8 mouse cellular contexts compared by ENCODE assay signal in the genomic region with DNA sequence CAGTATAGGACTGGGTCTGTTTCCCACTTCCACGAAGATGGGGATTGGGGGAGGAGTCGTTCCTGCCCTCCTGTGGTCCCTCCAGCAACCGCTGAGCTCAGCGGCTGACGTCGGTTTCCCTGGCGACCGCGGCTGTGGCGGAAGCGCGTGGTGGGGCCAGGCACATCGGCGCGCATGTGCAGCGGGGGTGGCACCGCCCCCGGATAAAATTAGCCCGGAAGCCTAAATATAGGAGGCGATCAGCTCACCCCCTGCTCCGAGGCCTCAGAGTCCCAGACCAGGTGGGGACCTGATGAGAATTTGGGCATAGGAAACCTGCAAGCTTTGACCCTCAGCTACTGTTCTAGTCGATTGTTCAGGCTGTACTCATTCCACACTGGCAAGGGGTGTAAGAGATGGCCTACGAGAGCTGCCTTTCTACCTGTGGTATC. TPM values are rescaled to one million over a fixed set of nuclear protein-coding genes. Genes with fewer than 3 reads are reported as not detected.
A peak's percentile ranks its signal among the peaks of the same experiment; 100 is the strongest.
DNase-seq lines count a peak whose midpoint lies in the region; ATAC-seq and TF ChIP-seq lines count a peak whose summit lies in the region.

No protein-coding gene starts in this region.

- 0 out of 2 replicates have a peak, but pooled peaks have one; percentile 6 for TF ChIP-seq CTCF in brain, embryonic 14.5 days (IDR thresholded peaks at IDR 0.05; ENCODE audit: borderline replicate concordance, extremely low read depth, insufficient read depth, insufficient read length)
- peak; percentile 23; the same call in 1 of the 2 replicates for TF ChIP-seq CTCF in kidney, postnatal 0 days (IDR thresholded peaks at IDR 0.05; ENCODE audit: low read depth)

- peaks cover 45% of the 10 kb centered on the region for H3K36me3 ChIP-seq in heart, embryonic 13.5 days
- peaks cover 45% of the 10 kb centered on the region for H3K36me3 ChIP-seq in kidney, postnatal 0 days (ENCODE audit: insufficient read depth, low read length)
- peaks cover 47% of the 10 kb centered on the region for H3K36me3 ChIP-seq in liver, embryonic 15.5 days (replicated peaks)
- H3K36me3 ChIP-seq in neural tube, embryonic 11.5 days (ENCODE audit: control insufficient read depth, insufficient read depth, low read length), result peaks cover 20% of the 10 kb centered on the region
- H3K36me3 ChIP-seq in stomach, embryonic 16.5 days (ENCODE audit: control insufficient read depth, insufficient read depth, low read length), result peaks cover 30% of the 10 kb centered on the region

- H3K4me1 ChIP-seq in heart, embryonic 13.5 days, result peaks cover 54% of the 10 kb centered on the region
- peaks cover 20% of the 10 kb centered on the region; the same call in 1 of the 2 replicates for H3K4me1 ChIP-seq in kidney, postnatal 0 days (replicated peaks; ENCODE audit: insufficient read depth, low read length)
- H3K4me1 ChIP-seq in liver, embryonic 15.5 days (replicated peaks), result peaks cover 62% of the 10 kb centered on the region
- peaks cover 39% of the 10 kb centered on the region for H3K4me1 ChIP-seq in neural tube, embryonic 11.5 days (ENCODE audit: control insufficient read depth, insufficient read depth, low read length)
- H3K4me1 ChIP-seq in stomach, embryonic 16.5 days (ENCODE audit: control insufficient read depth, insufficient read depth, low read length), result peaks cover 34% of the 10 kb centered on the region

- H3K4me2 ChIP-seq in heart, embryonic 13.5 days, result peak overlapping the region; percentile 99
- H3K4me2 ChIP-seq in kidney, postnatal 0 days (ENCODE audit: low read length), result peak overlapping the region; percentile 59
- H3K4me2 ChIP-seq in liver, embryonic 15.5 days, result peak overlapping the region; percentile 94
- H3K4me2 ChIP-seq in neural tube, embryonic 11.5 days (ENCODE audit: low read depth), result peak overlapping the region; percentile 89
- H3K4me2 ChIP-seq in stomach, embryonic 16.5 days (ENCODE audit: low read depth, low read length), result peak overlapping the region; percentile 96

- peak overlapping the region; percentile 71 for H3K4me3 ChIP-seq in heart, embryonic 13.5 days
- peak overlapping the region; percentile 38 for H3K4me3 ChIP-seq in kidney, postnatal 0 days (replicated peaks; ENCODE audit: low read depth, low read length)
- H3K4me3 ChIP-seq in liver, embryonic 15.5 days (replicated peaks), result peak overlapping the region; percentile 67
- H3K4me3 ChIP-seq in neural tube, embryonic 11.5 days (ENCODE audit: low read depth, low read length), result peak overlapping the region; percentile 51
- peak overlapping the region; percentile 57 for H3K4me3 ChIP-seq in stomach, embryonic 16.5 days (replicated peaks; ENCODE audit: low read length)

- under 1% methylated on average over 23 of the region's 23 CpGs for WGBS in heart, embryonic 13.5 days
- under 1% methylated on average over 23 of the region's 23 CpGs for WGBS in kidney, postnatal 0 days
- WGBS in liver, embryonic 15.5 days (ENCODE audit: insufficient replicate concordance), result 1% methylated on average over 23 of the region's 23 CpGs
- 2% methylated on average over 23 of the region's 23 CpGs for WGBS in neural tube, embryonic 11.5 days
- under 1% methylated on average over 23 of the region's 23 CpGs for WGBS in stomach, embryonic 16.5 days

- H3K9me3 ChIP-seq in heart, embryonic 13.5 days, result no peaks in the 10 kb centered on the region
- H3K9me3 ChIP-seq in kidney, postnatal 0 days (replicated peaks; ENCODE audit: low read length), result no peaks in the 10 kb centered on the region
- no peaks in the 10 kb centered on the region for H3K9me3 ChIP-seq in liver, embryonic 15.5 days (replicated peaks)
- no peaks in the 10 kb centered on the region for H3K9me3 ChIP-seq in neural tube, embryonic 11.5 days (ENCODE audit: control insufficient read depth, low read length)
- no peaks in the 10 kb centered on the region for H3K9me3 ChIP-seq in stomach, embryonic 16.5 days (replicated peaks; ENCODE audit: control insufficient read depth, low read length)

- H3K27me3 ChIP-seq in heart, embryonic 13.5 days (replicated peaks), result no peaks in the 10 kb centered on the region
- H3K27me3 ChIP-seq in kidney, postnatal 0 days (ENCODE audit: insufficient read depth, low read length), result no peaks in the 10 kb centered on the region
- H3K27me3 ChIP-seq in liver, embryonic 15.5 days, result no peaks in the 10 kb centered on the region
- H3K27me3 ChIP-seq in neural tube, embryonic 11.5 days (ENCODE audit: control insufficient read depth, insufficient read depth, low read length), result no peaks in the 10 kb centered on the region
- no peaks in the 10 kb centered on the region for H3K27me3 ChIP-seq in stomach, embryonic 16.5 days (ENCODE audit: control insufficient read depth, insufficient read depth, low read length)

- no peak for TF ChIP-seq POLR2A in brain, embryonic 14.5 days (IDR thresholded peaks at IDR 0.05; ENCODE audit: borderline replicate concordance, extremely low read depth, insufficient read depth, insufficient read length, poor library complexity, severe bottlenecking)

- peak overlapping the region; percentile 89 for H3K9ac ChIP-seq in heart, embryonic 13.5 days
- peak overlapping the region; percentile 58; the same call in 1 of the 2 replicates for H3K9ac ChIP-seq in kidney, postnatal 0 days (ENCODE audit: low read depth, low read length)
- peak overlapping the region; percentile 70 for H3K9ac ChIP-seq in liver, embryonic 15.5 days
- H3K9ac ChIP-seq in neural tube, embryonic 11.5 days (ENCODE audit: low read length), result peak overlapping the region; percentile 64
- peak overlapping the region; percentile 81 for H3K9ac ChIP-seq in stomach, embryonic 16.5 days (ENCODE audit: low read length)

- DNase-seq in CD4-positive, CD25-positive, alpha-beta regulatory T cell, adult 2 months (ENCODE audit: low read depth, low spot score), result peak; percentile 97
- peak; percentile 94 for DNase-seq in brain, embryonic 14.5 days (ENCODE audit: low read depth)
- peak; percentile 83 for DNase-seq in fibroblast of lung, adult 2 months (ENCODE audit: low read depth)
- DNase-seq in kidney, postnatal 0 days (ENCODE audit: low spot score), result peak; percentile 96
- peak; percentile 87 for DNase-seq in neural tube, embryonic 11.5 days (ENCODE audit: low spot score)

- peak overlapping the region; percentile 98 for H3K27ac ChIP-seq in heart, embryonic 13.5 days (replicated peaks)
- peak overlapping the region; percentile 98 for H3K27ac ChIP-seq in kidney, postnatal 0 days
- H3K27ac ChIP-seq in liver, embryonic 15.5 days (replicated peaks), result peak overlapping the region; percentile 94
- H3K27ac ChIP-seq in neural tube, embryonic 11.5 days (ENCODE audit: low read depth, low read length), result no peak overlapping the region
- H3K27ac ChIP-seq in stomach, embryonic 16.5 days (ENCODE audit: low read length), result peak overlapping the region; percentile 96

- peak; percentile 21; the same call in 1 of the 2 replicates for ATAC-seq in heart, embryonic 13.5 days (ENCODE audit: extremely low read depth, insufficient number of reproducible peaks, low FRiP score, low TSS enrichment)
- ATAC-seq in kidney, postnatal 0 days (replicated peaks; ENCODE audit: low FRiP score, low read depth), result peak; percentile 6; the same call in 1 of the 2 replicates
- ATAC-seq in liver, embryonic 15.5 days (ENCODE audit: insufficient read depth), result no peak
- 0 out of 2 replicates have a peak, but pooled peaks have one; percentile 28 for ATAC-seq in neural tube, embryonic 11.5 days (ENCODE audit: insufficient read depth, low FRiP score, low TSS enrichment)
- peak; percentile 9; the same call in 1 of the 2 replicates for ATAC-seq in stomach, embryonic 16.5 days (ENCODE audit: insufficient read depth, low FRiP score)

RNA-seq across cellular contexts. Expression of a gene that starts 4.9 kb away (rescaled TPM):
- polyA plus RNA-seq in brain, embryonic 14.5 days (2012; rRNA removed), result 12.2 and 16.3 TPM in 2 replicates
- polyA plus RNA-seq in heart, embryonic 13.5 days (2015; fragmentation: Nextera tagmentation; extraction: Ambion mirVana), result 8.6 and 9.0 TPM in 2 replicates
- polyA plus RNA-seq in kidney, postnatal 0 days (2015; fragmentation: Nextera tagmentation; extraction: Ambion mirVana), result 7.4 and 9.9 TPM in 2 replicates
- 6.4 and 7.6 TPM in 2 replicates for polyA plus RNA-seq in liver, embryonic 15.5 days (2015; fragmentation: Nextera tagmentation; extraction: Ambion mirVana)
- 10.7 and 10.9 TPM in 2 replicates for polyA plus RNA-seq in neural tube, embryonic 11.5 days (2014; fragmentation: Nextera tagmentation; extraction: Ambion mirVana)
- 21.8 and 22.3 TPM in 2 replicates for polyA plus RNA-seq in stomach, embryonic 16.5 days (2015; fragmentation: Nextera tagmentation; extraction: Ambion mirVana)

RNA-seq across cellular contexts. Expression of a gene that starts 11.6 kb away (rescaled TPM):
- polyA plus RNA-seq in brain, embryonic 14.5 days (2012; rRNA removed), result 251 and 319 TPM in 2 replicates
- 79.5 and 82.1 TPM in 2 replicates for polyA plus RNA-seq in heart, embryonic 13.5 days (2015; fragmentation: Nextera tagmentation; extraction: Ambion mirVana)
- polyA plus RNA-seq in kidney, postnatal 0 days (2015; fragmentation: Nextera tagmentation; extraction: Ambion mirVana), result 66.7 and 67.7 TPM in 2 replicates
- 14.9 and 19.6 TPM in 2 replicates for polyA plus RNA-seq in liver, embryonic 15.5 days (2015; fragmentation: Nextera tagmentation; extraction: Ambion mirVana)
- polyA plus RNA-seq in neural tube, embryonic 11.5 days (2014; fragmentation: Nextera tagmentation; extraction: Ambion mirVana), result 112 TPM in 2 replicates
- polyA plus RNA-seq in stomach, embryonic 16.5 days (2015; fragmentation: Nextera tagmentation; extraction: Ambion mirVana), result 79.9 and 88.5 TPM in 2 replicates

RNA-seq across cellular contexts. Expression of a gene that starts 20.3 kb away (rescaled TPM):
- 0.42 and 0.45 TPM in 2 replicates for polyA plus RNA-seq in brain, embryonic 14.5 days (2012; rRNA removed)
- 0.47 and 0.67 TPM in 2 replicates for polyA plus RNA-seq in heart, embryonic 13.5 days (2015; fragmentation: Nextera tagmentation; extraction: Ambion mirVana)
- 0.42 and 0.50 TPM in 2 replicates for polyA plus RNA-seq in kidney, postnatal 0 days (2015; fragmentation: Nextera tagmentation; extraction: Ambion mirVana)
- 0.12 and 0.18 TPM in 2 replicates for polyA plus RNA-seq in liver, embryonic 15.5 days (2015; fragmentation: Nextera tagmentation; extraction: Ambion mirVana)
- 0.33 TPM in 1 of 2 replicates, not detected in the other for polyA plus RNA-seq in neural tube, embryonic 11.5 days (2014; fragmentation: Nextera tagmentation; extraction: Ambion mirVana)
- 0.40 and 0.69 TPM in 2 replicates for polyA plus RNA-seq in stomach, embryonic 16.5 days (2015; fragmentation: Nextera tagmentation; extraction: Ambion mirVana)

RNA-seq across cellular contexts. Expression of a gene that starts 22.5 kb away (rescaled TPM):
- 0.33 and 0.47 TPM in 2 replicates for polyA plus RNA-seq in brain, embryonic 14.5 days (2012; rRNA removed)
- 0.41 and 0.60 TPM in 2 replicates for polyA plus RNA-seq in heart, embryonic 13.5 days (2015; fragmentation: Nextera tagmentation; extraction: Ambion mirVana)
- polyA plus RNA-seq in kidney, postnatal 0 days (2015; fragmentation: Nextera tagmentation; extraction: Ambion mirVana), result 0.25 and 0.31 TPM in 2 replicates
- polyA plus RNA-seq in liver, embryonic 15.5 days (2015; fragmentation: Nextera tagmentation; extraction: Ambion mirVana), result 0.07 TPM in 1 of 2 replicates, not detected in the other
- polyA plus RNA-seq in neural tube, embryonic 11.5 days (2014; fragmentation: Nextera tagmentation; extraction: Ambion mirVana), result 0.24 TPM in 1 of 2 replicates, not detected in the other
- 0.27 and 0.61 TPM in 2 replicates for polyA plus RNA-seq in stomach, embryonic 16.5 days (2015; fragmentation: Nextera tagmentation; extraction: Ambion mirVana)

RNA-seq across cellular contexts. Expression of a gene that starts 25.8 kb away (rescaled TPM):
- polyA plus RNA-seq in brain, embryonic 14.5 days (2012; rRNA removed), result 2.8 and 3.5 TPM in 2 replicates
- 0.13 and 0.14 TPM in 2 replicates for polyA plus RNA-seq in heart, embryonic 13.5 days (2015; fragmentation: Nextera tagmentation; extraction: Ambion mirVana)
- polyA plus RNA-seq in kidney, postnatal 0 days (2015; fragmentation: Nextera tagmentation; extraction: Ambion mirVana), result 0.54 and 0.69 TPM in 2 replicates
- polyA plus RNA-seq in liver, embryonic 15.5 days (2015; fragmentation: Nextera tagmentation; extraction: Ambion mirVana), result 0.13 TPM in 1 of 2 replicates, not detected in the other
- 0.08 and 0.66 TPM in 2 replicates for polyA plus RNA-seq in neural tube, embryonic 11.5 days (2014; fragmentation: Nextera tagmentation; extraction: Ambion mirVana)
- polyA plus RNA-seq in stomach, embryonic 16.5 days (2015; fragmentation: Nextera tagmentation; extraction: Ambion mirVana), result 2.0 and 5.4 TPM in 2 replicates
